Mouse (Mus musculus) limb, embryonic 12.5 days (tissue): Measurements from ENCODE around the gene Ccnyl1. TPM values are rescaled to one million over a fixed set of nuclear protein-coding genes. Genes with fewer than 3 reads are reported as not detected.

ENCODE experiments used
- polyA plus RNA-seq: library from polyadenylated mRNA; unstranded; fragments of >200 nt; fragmentation: Nextera tagmentation; extraction: Ambion mirVana; gene quantifications from 2 replicates; pipeline ENCODE4 v1.2.1, GENCODE M21; 2016

The Ccnyl1 gene
- polyA plus RNA-seq, 1 experiment from 2014 or later: 7.4 TPM

Other genes starting within 250 kb of the Ccnyl1 start
- 49.4 and 51.6 TPM in 2 replicates for gene Creb1, start 157.8 kb upstream of the Ccnyl1 start, polyA plus RNA-seq
- gene Mettl21a, start 73.2 kb upstream of the Ccnyl1 start, polyA plus RNA-seq: 20.5 and 22.5 TPM in 2 replicates
- gene Fzd5, start 47.3 kb downstream of the Ccnyl1 start, polyA plus RNA-seq: 0.88 and 1.2 TPM in 2 replicates